Mouse (Mus musculus): ENCODE measurements around the gene Thap4. TPM values are rescaled to one million over a fixed set of nuclear protein-coding genes. Genes with fewer than 3 reads are reported as not detected.

Thap4 gene
- polyA plus RNA-seq, 1 experiment from 2014 or later: 51.7 TPM

DNA sequence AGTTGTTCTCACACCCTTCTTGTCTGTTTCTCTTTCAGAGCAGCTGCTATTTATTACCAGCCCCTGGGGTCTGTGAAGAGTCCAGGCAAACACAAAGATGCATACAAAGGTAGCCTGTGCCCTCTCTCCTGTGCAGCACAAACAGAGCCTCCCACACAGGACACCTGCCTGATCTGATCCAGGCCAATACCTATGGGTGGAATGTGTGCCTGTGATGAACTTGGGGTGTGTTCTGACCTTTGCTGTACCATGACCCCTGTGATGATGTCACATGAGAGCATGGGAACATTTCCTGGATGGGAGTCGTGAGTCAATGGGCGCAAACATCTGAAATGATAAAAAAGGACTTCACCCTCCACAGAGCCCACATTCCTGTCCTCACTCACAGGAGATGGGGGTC lies 99.9 kb downstream of the Thap4 start:
- H3K4me3 ChIP-seq: no peak overlapping the region
- 71% methylated on average over 2 of the region's 2 CpGs for WGBS
- H3K9me3 ChIP-seq: 0 out of 2 replicates have a peak, but pooled peaks cover 2% of the 10 kb centered on the region
- DNase-seq (ENCODE audit: low spot score): no peak
- H3K27me3 ChIP-seq (replicated peaks; ENCODE audit: low read depth, poor library complexity, severe bottlenecking): no peaks in the 10 kb centered on the region
- no peaks in the 10 kb centered on the region for H3K36me3 ChIP-seq (replicated peaks)
- no peak overlapping the region for H3K27ac ChIP-seq (replicated peaks)
- peaks cover 33% of the 10 kb centered on the region for H3K4me1 ChIP-seq

DNA sequence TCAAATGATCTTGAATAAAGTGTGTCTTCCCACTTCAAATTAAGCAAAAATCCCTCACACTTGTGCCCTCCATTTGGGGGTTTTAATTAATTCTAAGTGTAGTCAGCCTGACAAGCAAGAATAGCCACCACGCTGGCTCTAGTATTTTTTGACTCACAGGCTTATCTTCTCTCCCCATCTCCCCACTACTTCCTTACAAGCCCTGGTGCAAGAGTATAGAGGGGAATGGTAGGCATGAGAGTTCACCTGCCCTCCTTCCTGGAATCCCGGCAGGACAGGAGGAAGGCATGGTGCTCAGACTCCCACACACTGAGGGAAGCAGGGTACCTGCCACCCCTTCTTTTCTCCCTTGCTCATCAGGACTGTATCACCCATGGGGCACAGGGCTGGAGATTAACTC lies 100.4 kb downstream of the Thap4 start:
- WGBS: 50% methylated on average over 2 of the region's 2 CpGs
- H3K27ac ChIP-seq (replicated peaks): no peak overlapping the region
- no peak for DNase-seq (ENCODE audit: low spot score)
- no peaks in the 10 kb centered on the region for H3K27me3 ChIP-seq (replicated peaks; ENCODE audit: low read depth, poor library complexity, severe bottlenecking)
- H3K9me3 ChIP-seq: 0 out of 2 replicates have a peak, but pooled peaks cover 2% of the 10 kb centered on the region
- H3K4me3 ChIP-seq: no peak overlapping the region
- peaks cover 28% of the 10 kb centered on the region for H3K4me1 ChIP-seq
- no peaks in the 10 kb centered on the region for H3K36me3 ChIP-seq (replicated peaks)

Other genes starting within 250 kb of the Thap4 start
- gene Farp2, start 242.8 kb downstream of the Thap4 start, polyA plus RNA-seq (2016; fragmentation: Nextera tagmentation; extraction: Ambion mirVana): 5.9 and 6.4 TPM in 2 replicates
- gene Stk25, start 96.2 kb downstream of the Thap4 start, polyA plus RNA-seq (2016; fragmentation: Nextera tagmentation; extraction: Ambion mirVana): 164 and 174 TPM in 2 replicates
- gene Bok, start 69.2 kb downstream of the Thap4 start, polyA plus RNA-seq (2016; fragmentation: Nextera tagmentation; extraction: Ambion mirVana): 38.1 and 38.6 TPM in 2 replicates
- gene Atg4b, start 3.4 kb downstream of the Thap4 start, polyA plus RNA-seq (2016; fragmentation: Nextera tagmentation; extraction: Ambion mirVana): 95.3 and 98.1 TPM in 2 replicates
- 280 and 291 TPM in 2 replicates for gene Dtymk, start 47.1 kb upstream of the Thap4 start, polyA plus RNA-seq (2016; fragmentation: Nextera tagmentation; extraction: Ambion mirVana)
- 26.3 and 27.2 TPM in 2 replicates for gene Ing5, start 49.1 kb upstream of the Thap4 start, polyA plus RNA-seq (2016; fragmentation: Nextera tagmentation; extraction: Ambion mirVana)
- 15.0 and 15.7 TPM in 2 replicates for gene D2hgdh, start 70.0 kb upstream of the Thap4 start, polyA plus RNA-seq (2016; fragmentation: Nextera tagmentation; extraction: Ambion mirVana)
- gene Gal3st2, start 106.4 kb upstream of the Thap4 start, polyA plus RNA-seq (2016; fragmentation: Nextera tagmentation; extraction: Ambion mirVana): not detected in 2 replicates
- not detected in 2 replicates for gene Gal3st2b, start 163.4 kb upstream of the Thap4 start, polyA plus RNA-seq (2016; fragmentation: Nextera tagmentation; extraction: Ambion mirVana)
- not detected in 2 replicates for gene Gal3st2c, start 235.6 kb upstream of the Thap4 start, polyA plus RNA-seq (2016; fragmentation: Nextera tagmentation; extraction: Ambion mirVana)

All from embryonic facial prominence, embryonic 10.5 days (tissue).